Mouse (Mus musculus) heart, postnatal 0 days (tissue): ENCODE data around the gene Cd40. TPM values are rescaled to one million over a fixed set of nuclear protein-coding genes. Genes with fewer than 3 reads are reported as not detected.

Experiments
- ATAC-seq: fragments of 200-750 bp; cut with Nextera tagmentation; 2 replicates; pipeline ENCODE4 v1.8.0; 2017; ENCODE audit warnings: low read depth, moderate number of reproducible peaks, moderate library complexity; ENCODE audit not compliant: insufficient read depth
- DNase-seq: peaks from one replicate; pipeline ENCODE4 v3.0.0-alpha.2; 2016; ENCODE audit warnings: low spot score
- H3K27ac ChIP-seq: fragments of 300-500 bp; sonication (generic); 2 replicates; pipeline ENCODE4 v1.5.1; 2014; ENCODE audit warnings: low read depth, mild to moderate bottlenecking
- H3K27me3 ChIP-seq: fragments of 300-500 bp; sonication (generic); 2 replicates; pipeline ENCODE4 v1.6.1; 2014; ENCODE audit warnings: low read length, mixed read lengths; ENCODE audit not compliant: control insufficient read depth, insufficient read depth
- H3K36me3 ChIP-seq: fragments of 300-500 bp; sonication (generic); replicated peaks from 2 replicates; pipeline ENCODE4 v1.6.1; 2014; ENCODE audit warnings: low read length, mixed read lengths; ENCODE audit not compliant: control insufficient read depth, insufficient read depth
- H3K4me1 ChIP-seq: fragments of 300-500 bp; sonication (generic); 2 replicates; pipeline ENCODE4 v1.6.1; 2014; ENCODE audit warnings: antibody characterized with exemption; ENCODE audit not compliant: control insufficient read depth, insufficient read depth
- H3K4me2 ChIP-seq: fragments of 300-500 bp; sonication (generic); 2 replicates; pipeline ENCODE4 v1.6.1; 2014; ENCODE audit warnings: low read depth, mild to moderate bottlenecking, low read length, moderate library complexity
- H3K4me3 ChIP-seq: fragments of 300-500 bp; sonication (generic); 2 replicates; pipeline ENCODE4 v1.5.1; 2014; ENCODE audit warnings: low read depth, low read length
- H3K9ac ChIP-seq: fragments of 300-500 bp; sonication (generic); replicated peaks from 2 replicates; pipeline ENCODE4 v1.6.1; 2014; ENCODE audit warnings: low read depth, low read length, mixed read lengths
- H3K9me3 ChIP-seq: fragments of 300-500 bp; sonication (generic); replicated peaks from 2 replicates; pipeline ENCODE4 v1.6.1; 2016; ENCODE audit warnings: low read length; ENCODE audit not compliant: control insufficient read depth
- CTCF ChIP-seq: IDR thresholded peaks from 2 replicates; pipeline ENCODE4 v1.5.1; 2016; ENCODE audit warnings: antibody characterized with exemption, control low read depth, low read depth
- EP300 ChIP-seq: IDR thresholded peaks from 2 replicates; pipeline ENCODE4 v1.6.1; 2016; ENCODE audit warnings: antibody characterized with exemption, low read depth
- WGBS: fragments of 180-500 bp; shearing (Covaris S2); extraction: QIAGEN DNeasy Blood & Tissue Kit; methylation state at CpG from one replicate; pipeline ENCODE4 v1.1.7; 2014; 5-methylcytosine and 5-hydroxymethylcytosine counted together
- polyA plus RNA-seq: library from polyadenylated mRNA; unstranded; fragments of >200 nt; fragmentation: Nextera tagmentation; extraction: Ambion mirVana; gene quantifications from 2 replicates; pipeline ENCODE4 v1.2.1, GENCODE M21; 2015
- total RNA-seq: library from RNA; depleted of rRNA; stranded (reverse); fragments of >200 nt; gene quantifications from 2 replicates; pipeline ENCODE4 v1.2.3, GENCODE M21; 2014; ENCODE audit warnings: low replicate concordance

Cd40 gene
- total and polyA plus RNA-seq, 2 experiments from 2014 or later = 6.7 to 12.9 TPM

- Histone ChIP-seq H3K9ac (peak within 1 kb of the TSS; percentile 96), H3K36me3 (no peaks in the 10 kb centered on the region), H3K4me1 (peaks cover 7% of the 10 kb centered on the region; the same call in 1 of the 2 replicates), H3K27ac (peak within 1 kb of the TSS; percentile 87), H3K27me3 (no peaks in the 10 kb centered on the region), H3K4me3 (peak within 1 kb of the TSS; percentile 96), H3K9me3 (no peaks in the 10 kb centered on the region), H3K4me2 (peak within 1 kb of the TSS; percentile 65)
- TF ChIP-seq EP300 (no peak), CTCF (peak; percentile 7; the same call in 1 of the 2 replicates)
- DNase-seq (peak; percentile 94), ATAC-seq (peak; percentile 98)
- under 1% methylated on average over 94 of the region's 111 CpGs for WGBS
These were observed 21.0 kb upstream of the Cd40 start, which contains the start of gene Ncoa5 for GRCm38 (mm10) chr2:165034131-165035057. Gene Ncoa5 (minus strand): TSS chr2:165034867.

GRCm38 (mm10) chr2:165035058-165035431 is 20.4 kb upstream of the Cd40 start:
- H3K9ac ChIP-seq = no peak overlapping the region
- WGBS = 46% methylated on average over 5 of the region's 5 CpGs
- peaks cover 7% of the 10 kb centered on the region; the same call in 1 of the 2 replicates for H3K4me1 ChIP-seq
- ATAC-seq (no peak), DNase-seq (no peak)
- no peak for TF ChIP-seq EP300
- H3K4me2 ChIP-seq = peak overlapping the region; percentile 65
- H3K4me3 ChIP-seq = peak overlapping the region; percentile 96
- no peaks in the 10 kb centered on the region for H3K27me3 ChIP-seq
- H3K9me3 ChIP-seq = no peaks in the 10 kb centered on the region
- H3K36me3 ChIP-seq = no peaks in the 10 kb centered on the region
- H3K27ac ChIP-seq = no peak overlapping the region

GRCm38 (mm10) chr2:165037415-165037814 is 18.0 kb upstream of the Cd40 start:
- H3K27me3 ChIP-seq = no peaks in the 10 kb centered on the region
- H3K9ac ChIP-seq = no peak overlapping the region
- H3K9me3 ChIP-seq = no peaks in the 10 kb centered on the region
- H3K4me3 ChIP-seq = no peak overlapping the region
- no peaks in the 10 kb centered on the region for H3K36me3 ChIP-seq
- H3K4me1 ChIP-seq = peaks cover 7% of the 10 kb centered on the region; the same call in 1 of the 2 replicates
- ATAC-seq (no peak), DNase-seq (no peak)
- H3K4me2 ChIP-seq = no peak overlapping the region
- H3K27ac ChIP-seq = no peak overlapping the region
- no peak for TF ChIP-seq EP300
- TF ChIP-seq CTCF = no peak
- WGBS = 55% methylated on average over 4 of the region's 4 CpGs

GRCm38 (mm10) chr2:165042126-165042525 is 13.3 kb upstream of the Cd40 start:
- Histone ChIP-seq H3K27me3 (no peaks in the 10 kb centered on the region), H3K9ac (no peak overlapping the region), H3K36me3 (no peaks in the 10 kb centered on the region), H3K4me2 (no peak overlapping the region), H3K9me3 (no peaks in the 10 kb centered on the region), H3K4me3 (no peak overlapping the region), H3K27ac (no peak overlapping the region), H3K4me1 (no peaks in the 10 kb centered on the region)
- no peak for TF ChIP-seq CTCF
- no peak for TF ChIP-seq EP300
- no peak for DNase-seq
- ATAC-seq = no peak
- WGBS = 65% methylated on average over 5 of the region's 5 CpGs

- TF ChIP-seq EP300 (no peak), CTCF (no peak)
These were observed 12.3 kb upstream of the Cd40 start for GRCm38 (mm10) chr2:165043090-165043636.

More at GRCm38 (mm10) chr2:165043090-165043636, 12.3 kb upstream of the Cd40 start:
- Histone ChIP-seq H3K9me3 (no peaks in the 10 kb centered on the region), H3K9ac (no peak overlapping the region), H3K4me2 (peak overlapping the region; percentile 9; the same call in 1 of the 2 replicates), H3K36me3 (no peaks in the 10 kb centered on the region), H3K27ac (no peak overlapping the region), H3K4me1 (no peaks in the 10 kb centered on the region), H3K27me3 (no peaks in the 10 kb centered on the region), H3K4me3 (no peak overlapping the region)
- ATAC-seq = no peak
- 29% methylated on average over 17 of the region's 17 CpGs for WGBS
- no peak for DNase-seq
